Mouse (Mus musculus) forebrain, embryonic 10.5 days (tissue): ENCODE measurements around the gene Map4. TPM values are rescaled to one million over a fixed set of nuclear protein-coding genes. Genes with fewer than 3 reads are reported as not detected.
A peak's percentile ranks its signal among the peaks of the same experiment; 100 is the strongest.
"Not testable (repeated sequence)": the region's sequence is repeated elsewhere in the genome, so short reads cannot be mapped to it uniquely, and the experiment has no call there.

Source experiments
- DNase-seq: peaks from one replicate; pipeline ENCODE4 v3.0.0-alpha.2; 2017; ENCODE audit warnings: low spot score; ENCODE audit errors: extremely low spot score
- H3K27ac ChIP-seq: fragments of 300-500 bp; sonication (generic); 2 replicates; pipeline ENCODE4 v1.5.1; 2016; ENCODE audit warnings: mild to moderate bottlenecking
- H3K27me3 ChIP-seq: fragments of 300-500 bp; sonication (generic); 2 replicates; pipeline ENCODE4 v1.6.1; 2016; ENCODE audit warnings: mild to moderate bottlenecking; ENCODE audit not compliant: poor library complexity, severe bottlenecking
- H3K36me3 ChIP-seq: fragments of 300-500 bp; sonication (generic); replicated peaks from 2 replicates; pipeline ENCODE4 v1.6.1; 2016; ENCODE audit warnings: mild to moderate bottlenecking, moderate library complexity
- H3K4me1 ChIP-seq: fragments of 300-500 bp; sonication (generic); 2 replicates; pipeline ENCODE4 v1.6.1; 2016
- H3K4me3 ChIP-seq: fragments of 300-500 bp; sonication (generic); 2 replicates; pipeline ENCODE4 v1.5.1; 2016; ENCODE audit warnings: mild to moderate bottlenecking, moderate library complexity
- H3K9me3 ChIP-seq: fragments of 300-500 bp; sonication (generic); 2 replicates; pipeline ENCODE4 v1.6.1; 2016; ENCODE audit warnings: mild to moderate bottlenecking, moderate library complexity
- WGBS: fragments of 180-500 bp; shearing (Covaris S2); methylation state at CpG from one replicate; pipeline ENCODE4 v1.1.7; 2016; 5-methylcytosine and 5-hydroxymethylcytosine counted together
- polyA plus RNA-seq: library from polyadenylated mRNA; unstranded; fragments of >200 nt; fragmentation: Nextera tagmentation; extraction: Ambion mirVana; gene quantifications from 2 replicates; pipeline ENCODE4 v1.2.1, GENCODE M21; 2016

Map4 gene
- polyA plus RNA-seq, 1 experiment from 2014 or later: 52.2 TPM

- 86% methylated on average over 7 of the region's 7 CpGs for WGBS
- no peaks in the 10 kb centered on the region for H3K4me1 ChIP-seq
These were observed 131.1 kb downstream of the Map4 start for GRCm38 (mm10) chr9:110062405-110062804.

GRCm38 (mm10) chr9:110062861-110063260, 131.6 kb downstream of the Map4 start:
- no peak for DNase-seq
- Histone ChIP-seq H3K36me3 (peaks cover 33% of the 10 kb centered on the region), H3K9me3 (no peaks in the 10 kb centered on the region), H3K4me1 (no peaks in the 10 kb centered on the region), H3K27ac (no peak overlapping the region), H3K27me3 (no peaks in the 10 kb centered on the region), H3K4me3 (no peak overlapping the region)
- WGBS: 96% methylated on average over 6 of the region's 6 CpGs

More at GRCm38 (mm10) chr9:110062405-110062804, 131.1 kb downstream of the Map4 start:
- DNase-seq: no peak
- H3K4me3 ChIP-seq: no peak overlapping the region
- H3K27ac ChIP-seq: no peak overlapping the region
- H3K27me3 ChIP-seq: no peaks in the 10 kb centered on the region
- no peaks in the 10 kb centered on the region for H3K9me3 ChIP-seq
- peaks cover 29% of the 10 kb centered on the region for H3K36me3 ChIP-seq

GRCm38 (mm10) chr9:110064641-110065040, 133.4 kb downstream of the Map4 start:
- peaks cover 51% of the 10 kb centered on the region for H3K36me3 ChIP-seq
- H3K27ac ChIP-seq: no peak overlapping the region
- H3K4me3 ChIP-seq: no peak overlapping the region
- DNase-seq: no peak
- no peaks in the 10 kb centered on the region for H3K4me1 ChIP-seq
- no peaks in the 10 kb centered on the region for H3K9me3 ChIP-seq
- H3K27me3 ChIP-seq: no peaks in the 10 kb centered on the region

GRCm38 (mm10) chr9:110068745-110069144, 137.5 kb downstream of the Map4 start:
- Histone ChIP-seq H3K4me3 (no peak overlapping the region), H3K27ac (no peak overlapping the region), H3K9me3 (no peaks in the 10 kb centered on the region), H3K4me1 (no peaks in the 10 kb centered on the region), H3K36me3 (peaks cover 82% of the 10 kb centered on the region), H3K27me3 (no peaks in the 10 kb centered on the region)
- WGBS: 90% methylated on average over 6 of the region's 6 CpGs
- DNase-seq: no peak

GRCm38 (mm10) chr9:110070358-110070757, 139.1 kb downstream of the Map4 start:
- no peaks in the 10 kb centered on the region for H3K27me3 ChIP-seq
- H3K27ac ChIP-seq: no peak overlapping the region
- no peak overlapping the region for H3K4me3 ChIP-seq
- DNase-seq: no peak
- no peaks in the 10 kb centered on the region for H3K4me1 ChIP-seq
- WGBS: 89% methylated on average over 9 of the region's 9 CpGs
- H3K9me3 ChIP-seq: no peaks in the 10 kb centered on the region
- H3K36me3 ChIP-seq: peaks cover 84% of the 10 kb centered on the region

GRCm38 (mm10) chr9:110071011-110071410, 139.8 kb downstream of the Map4 start:
- H3K36me3 ChIP-seq: peaks cover 82% of the 10 kb centered on the region
- WGBS: 94% methylated on average over 4 of the region's 4 CpGs
- DNase-seq: no peak

GRCm38 (mm10) chr9:110071843-110072242, 140.6 kb downstream of the Map4 start:
- DNase-seq: peak; percentile 68
- Histone ChIP-seq H3K9me3 (no peaks in the 10 kb centered on the region), H3K27me3 (no peaks in the 10 kb centered on the region), H3K4me3 (no peak overlapping the region), H3K27ac (no peak overlapping the region), H3K36me3 (peaks cover 76% of the 10 kb centered on the region), H3K4me1 (no peaks in the 10 kb centered on the region)
- WGBS: 0% methylated on average over 1 of the region's 1 CpGs

More at GRCm38 (mm10) chr9:110071011-110071410, 139.8 kb downstream of the Map4 start:
- no peaks in the 10 kb centered on the region for H3K27me3 ChIP-seq
- H3K27ac ChIP-seq: no peak overlapping the region
- H3K4me3 ChIP-seq: no peak overlapping the region
- no peaks in the 10 kb centered on the region for H3K4me1 ChIP-seq
- H3K9me3 ChIP-seq: no peaks in the 10 kb centered on the region

GRCm38 (mm10) chr9:110076468-110076867, 145.2 kb downstream of the Map4 start:
- 86% methylated on average over 5 of the region's 7 CpGs for WGBS
- H3K27ac ChIP-seq, H3K9me3 ChIP-seq, DNase-seq, H3K4me1 ChIP-seq, H3K27me3 ChIP-seq, H3K4me3 ChIP-seq: not testable (repeated sequence)
- peaks cover 74% of the 10 kb centered on the region for H3K36me3 ChIP-seq

- Histone ChIP-seq H3K9me3 (no peaks in the 10 kb centered on the region), H3K4me3 (no peak overlapping the region), H3K36me3 (peaks cover 87% of the 10 kb centered on the region), H3K4me1 (no peaks in the 10 kb centered on the region), H3K27me3 (no peaks in the 10 kb centered on the region), H3K27ac (0 out of 2 replicates have a peak overlapping the region, but pooled peaks have one; percentile 44)
- 79% methylated on average over 3 of the region's 3 CpGs for WGBS
- no peak for DNase-seq
These were observed 149.8 kb downstream of the Map4 start for GRCm38 (mm10) chr9:110081066-110081465.

GRCm38 (mm10) chr9:110084201-110084964, 153.1 kb downstream of the Map4 start:
- no peaks in the 10 kb centered on the region for H3K4me1 ChIP-seq
- DNase-seq: no peak
- H3K27me3 ChIP-seq: no peaks in the 10 kb centered on the region
- no peak overlapping the region for H3K27ac ChIP-seq
- H3K36me3 ChIP-seq: peaks cover 100% of the 10 kb centered on the region
- H3K9me3 ChIP-seq: no peaks in the 10 kb centered on the region
- H3K4me3 ChIP-seq: no peak overlapping the region
- 94% methylated on average over 25 of the region's 25 CpGs for WGBS

GRCm38 (mm10) chr9:110085693-110086092, 154.4 kb downstream of the Map4 start:
- no peak overlapping the region for H3K27ac ChIP-seq
- H3K9me3 ChIP-seq: no peaks in the 10 kb centered on the region
- no peaks in the 10 kb centered on the region for H3K27me3 ChIP-seq
- peaks cover 100% of the 10 kb centered on the region for H3K36me3 ChIP-seq
- DNase-seq: no peak
- H3K4me1 ChIP-seq: no peaks in the 10 kb centered on the region
- no peak overlapping the region for H3K4me3 ChIP-seq
- WGBS: 94% methylated on average over 8 of the region's 8 CpGs

GRCm38 (mm10) chr9:110093303-110093702, 162.0 kb downstream of the Map4 start:
- Histone ChIP-seq H3K4me3 (no peak overlapping the region), H3K9me3 (no peaks in the 10 kb centered on the region), H3K4me1 (no peaks in the 10 kb centered on the region), H3K27ac (no peak overlapping the region), H3K27me3 (no peaks in the 10 kb centered on the region), H3K36me3 (peaks cover 100% of the 10 kb centered on the region)
- DNase-seq: no peak
- 84% methylated on average over 4 of the region's 4 CpGs for WGBS

- H3K9me3 ChIP-seq: no peaks in the 10 kb centered on the region
- no peaks in the 10 kb centered on the region for H3K27me3 ChIP-seq
- H3K4me1 ChIP-seq: peaks cover under 1% of the 10 kb centered on the region
- no peak overlapping the region for H3K4me3 ChIP-seq
- DNase-seq: no peak
- 94% methylated on average over 4 of the region's 4 CpGs for WGBS
- H3K27ac ChIP-seq: no peak overlapping the region
- H3K36me3 ChIP-seq: peaks cover 100% of the 10 kb centered on the region
These were observed 163.5 kb downstream of the Map4 start for GRCm38 (mm10) chr9:110094761-110095160.
